Mouse (Mus musculus) heart, embryonic 15.5 days (tissue): Measurements from ENCODE around the gene Gys2. TPM values are rescaled to one million over a fixed set of nuclear protein-coding genes. Genes with fewer than 3 reads are reported as not detected.
"Not testable (repeated sequence)": the region's sequence is repeated elsewhere in the genome, so short reads cannot be mapped to it uniquely, and the experiment has no call there.

Experiments used
- ATAC-seq: fragments of 200-750 bp; cut with Nextera tagmentation; replicated peaks from 2 replicates; pipeline ENCODE4 v1.8.0; 2017; ENCODE audit warnings: low read depth, moderate TSS enrichment; ENCODE audit not compliant: insufficient number of reproducible peaks, insufficient read depth, low FRiP score
- H3K27ac ChIP-seq: fragments of 300-500 bp; sonication (generic); 2 replicates; pipeline ENCODE4 v1.5.1; 2015; ENCODE audit warnings: mild to moderate bottlenecking, inconsistent platforms
- H3K27me3 ChIP-seq: fragments of 300-500 bp; sonication (generic); 2 replicates; pipeline ENCODE4 v1.6.1; 2015; ENCODE audit warnings: inconsistent platforms
- H3K36me3 ChIP-seq: fragments of 300-500 bp; sonication (generic); 2 replicates; pipeline ENCODE4 v1.6.1; 2015; ENCODE audit warnings: mild to moderate bottlenecking, inconsistent platforms
- H3K4me1 ChIP-seq: fragments of 300-500 bp; sonication (generic); replicated peaks from 2 replicates; pipeline ENCODE4 v1.6.1; 2015; ENCODE audit warnings: inconsistent platforms
- H3K4me2 ChIP-seq: fragments of 300-500 bp; sonication (generic); 2 replicates; pipeline ENCODE4 v1.6.1; 2015; ENCODE audit warnings: inconsistent platforms, mild to moderate bottlenecking, moderate library complexity
- H3K4me3 ChIP-seq: fragments of 300-500 bp; sonication (generic); 2 replicates; pipeline ENCODE4 v1.5.1; 2015; ENCODE audit warnings: mild to moderate bottlenecking, inconsistent platforms
- H3K9ac ChIP-seq: fragments of 300-500 bp; sonication (generic); 2 replicates; pipeline ENCODE4 v1.6.1; 2015; ENCODE audit warnings: mild to moderate bottlenecking, inconsistent platforms
- H3K9me3 ChIP-seq: fragments of 300-500 bp; sonication (generic); replicated peaks from 2 replicates; pipeline ENCODE4 v1.6.1; 2016; ENCODE audit warnings: inconsistent platforms
- WGBS: fragments of 180-500 bp; shearing (Covaris S2); methylation state at CpG from one replicate; pipeline ENCODE4 v1.1.7; 2015; ENCODE audit warnings: mixed read lengths; 5-methylcytosine and 5-hydroxymethylcytosine counted together
- polyA plus RNA-seq: library from polyadenylated mRNA; unstranded; fragments of >200 nt; fragmentation: Nextera tagmentation; extraction: Ambion mirVana; gene quantifications from 2 replicates; pipeline ENCODE4 v1.2.1, GENCODE M21; 2015

Gene Gys2
- polyA plus RNA-seq = 0.16 TPM in 1 of 2 replicates, not detected in the other

DNA sequence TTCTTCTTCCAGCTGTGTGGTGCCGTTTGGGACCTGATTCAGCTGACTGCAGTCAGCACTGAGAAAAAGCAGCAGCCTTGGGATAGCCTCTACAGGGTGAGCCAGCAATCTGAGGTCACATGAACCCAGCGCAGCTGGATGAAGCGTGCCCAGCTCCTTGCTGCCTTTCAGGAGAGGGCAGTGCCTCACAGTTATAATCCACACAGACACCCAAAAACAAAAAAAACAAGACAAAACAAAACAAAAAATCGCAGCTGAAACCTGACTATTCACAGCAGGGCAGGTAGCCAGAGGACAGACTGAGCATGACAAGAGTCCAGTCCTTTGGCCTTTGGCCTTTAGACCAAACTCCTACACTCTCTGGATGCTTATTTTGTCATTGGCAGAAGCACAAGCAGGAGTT, at the start of gene Gys2:
TSS of gene Gys2 (minus strand) at position 309 of the 403 bp plus-strand sequence.
- WGBS = 55% methylated on average over 4 of the region's 4 CpGs

GRCm38 (mm10) chr6:142521591-142522110, 48.7 kb upstream of the Gys2 start:
- H3K27me3 ChIP-seq = 0 out of 2 replicates have a peak, but pooled peaks cover 3% of the 10 kb centered on the region
- no peak overlapping the region for H3K4me3 ChIP-seq
- H3K4me2 ChIP-seq = no peak overlapping the region
- 70% methylated on average over 12 of the region's 12 CpGs for WGBS
- no peaks in the 10 kb centered on the region for H3K9me3 ChIP-seq
- no peak overlapping the region for H3K9ac ChIP-seq
- no peaks in the 10 kb centered on the region for H3K4me1 ChIP-seq
- no peak overlapping the region for H3K27ac ChIP-seq
- ATAC-seq = no peak
- H3K36me3 ChIP-seq = no peaks in the 10 kb centered on the region

More for the DNA sequence above, at the start of gene Gys2:
- ATAC-seq = no peak
- Histone ChIP-seq H3K4me1 (no peaks in the 10 kb centered on the region), H3K27me3 (no peaks in the 10 kb centered on the region), H3K9ac (no peak within 1 kb of the TSS), H3K36me3 (no peaks in the 10 kb centered on the region), H3K9me3 (no peaks in the 10 kb centered on the region), H3K4me3 (no peak within 1 kb of the TSS), H3K4me2 (no peak within 1 kb of the TSS), H3K27ac (no peak within 1 kb of the TSS)

- no peaks in the 10 kb centered on the region for H3K36me3 ChIP-seq
- no peak overlapping the region for H3K27ac ChIP-seq
- no peak overlapping the region for H3K4me3 ChIP-seq
- no peaks in the 10 kb centered on the region for H3K9me3 ChIP-seq
- H3K4me1 ChIP-seq = no peaks in the 10 kb centered on the region
- ATAC-seq = no peak
- no peak overlapping the region for H3K4me2 ChIP-seq
- H3K9ac ChIP-seq = no peak overlapping the region
- 9% methylated on average over 6 of the region's 6 CpGs for WGBS
- 0 out of 2 replicates have a peak, but pooled peaks cover 3% of the 10 kb centered on the region for H3K27me3 ChIP-seq
Observed at GRCm38 (mm10) chr6:142519110-142519509, 46.2 kb upstream of the Gys2 start.

DNA sequence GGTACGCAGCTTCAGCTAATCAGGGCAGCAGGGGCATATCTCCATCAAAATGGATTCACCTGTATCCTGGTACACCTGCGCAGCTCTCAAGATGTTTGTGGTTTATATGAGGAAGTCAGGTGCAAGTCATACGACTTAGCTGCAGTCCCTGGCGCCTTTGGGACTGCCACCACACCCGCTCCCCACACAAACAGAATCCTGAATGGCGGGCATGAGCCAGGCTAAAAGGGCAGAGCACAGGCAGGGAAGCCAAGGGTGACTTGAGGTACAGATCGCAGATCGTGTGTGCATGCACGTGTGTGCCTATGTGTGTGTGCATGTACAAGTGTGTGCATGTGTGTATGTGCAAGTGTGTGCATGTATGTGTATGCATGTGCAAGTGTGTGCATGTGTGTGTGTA, 42.5 kb upstream of the Gys2 start:
- not testable (repeated sequence) for H3K9ac ChIP-seq, ATAC-seq, H3K36me3 ChIP-seq, H3K4me3 ChIP-seq, H3K4me2 ChIP-seq, H3K27ac ChIP-seq, H3K27me3 ChIP-seq, H3K4me1 ChIP-seq, H3K9me3 ChIP-seq
- WGBS = 68% methylated on average over 9 of the region's 9 CpGs

DNA sequence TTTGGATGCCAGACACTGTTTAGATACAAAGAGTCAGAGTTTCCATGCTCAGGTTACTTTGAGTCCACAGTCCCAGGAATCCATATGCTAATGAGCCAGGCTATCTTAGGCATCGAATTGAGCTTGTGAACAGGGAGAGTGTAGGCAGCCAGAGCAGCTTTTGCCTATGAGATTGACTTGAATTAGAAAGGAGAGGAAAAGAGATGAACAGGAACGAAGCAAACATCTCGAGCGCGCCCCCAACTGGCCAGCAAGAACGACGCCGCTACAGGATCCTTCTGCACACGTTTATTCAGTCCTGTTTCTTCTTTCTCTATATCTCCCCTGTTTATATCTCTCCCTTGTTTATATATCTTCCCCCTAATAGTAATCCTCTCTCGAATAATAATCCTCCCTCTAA, 42.0 kb upstream of the Gys2 start:
- Histone ChIP-seq H3K9ac (no peak overlapping the region), H3K9me3 (no peaks in the 10 kb centered on the region), H3K27ac (no peak overlapping the region), H3K36me3 (no peaks in the 10 kb centered on the region), H3K4me2 (no peak overlapping the region), H3K4me3 (no peak overlapping the region), H3K27me3 (peaks cover 7% of the 10 kb centered on the region), H3K4me1 (0 out of 2 replicates have a peak, but pooled peaks cover 2% of the 10 kb centered on the region)
- ATAC-seq = no peak
- WGBS = 3% methylated on average over 10 of the region's 10 CpGs

- peaks cover 20% of the 10 kb centered on the region for H3K4me1 ChIP-seq
- H3K27ac ChIP-seq = no peak overlapping the region
- H3K4me2 ChIP-seq = no peak overlapping the region
- H3K4me3 ChIP-seq = no peak overlapping the region
- peaks cover 4% of the 10 kb centered on the region for H3K27me3 ChIP-seq
- WGBS = 53% methylated on average over 3 of the region's 3 CpGs
- no peaks in the 10 kb centered on the region for H3K36me3 ChIP-seq
- H3K9ac ChIP-seq = no peak overlapping the region
- H3K9me3 ChIP-seq = no peaks in the 10 kb centered on the region
- no peak for ATAC-seq
Observed at GRCm38 (mm10) chr6:142512902-142513301, 40.0 kb upstream of the Gys2 start.

DNA sequence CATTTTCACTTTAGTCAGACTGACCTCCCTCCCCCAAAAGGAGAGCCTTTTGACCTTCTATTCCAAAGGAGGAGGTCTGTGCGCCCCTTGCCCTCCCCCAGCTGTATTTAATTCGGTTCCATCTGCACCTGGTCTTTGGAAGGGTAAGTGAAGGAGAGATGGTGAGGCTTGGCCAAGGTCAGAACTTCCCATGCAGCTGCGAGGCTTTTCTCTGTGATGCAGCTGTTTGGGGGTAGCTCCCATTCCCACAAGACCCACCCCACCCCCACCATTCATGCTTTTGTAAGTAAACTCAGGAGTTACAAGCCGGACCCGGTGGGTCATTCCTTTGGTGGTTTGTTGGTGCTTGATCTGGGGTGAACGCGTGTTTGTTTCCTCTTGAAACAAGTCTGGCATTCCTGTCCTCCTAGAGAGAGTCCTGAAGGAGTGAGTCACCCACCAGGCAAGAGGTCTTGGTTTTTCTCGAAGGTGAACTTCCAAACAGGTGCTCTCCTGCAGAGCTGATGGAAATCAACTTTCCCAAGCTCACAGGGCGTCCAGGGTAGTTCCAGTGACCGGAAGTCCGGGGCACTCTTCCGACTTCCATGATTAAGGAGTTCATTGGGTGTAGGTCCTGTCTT, 38.7 kb upstream of the Gys2 start:
- H3K9me3 ChIP-seq = no peaks in the 10 kb centered on the region
- no peak for ATAC-seq
- no peak overlapping the region for H3K27ac ChIP-seq
- peaks cover 20% of the 10 kb centered on the region for H3K4me1 ChIP-seq
- H3K4me3 ChIP-seq = no peak overlapping the region
- WGBS = 34% methylated on average over 12 of the region's 12 CpGs
- no peak overlapping the region for H3K4me2 ChIP-seq
- no peaks in the 10 kb centered on the region for H3K36me3 ChIP-seq
- H3K9ac ChIP-seq = no peak overlapping the region
- peaks cover 4% of the 10 kb centered on the region for H3K27me3 ChIP-seq

DNA sequence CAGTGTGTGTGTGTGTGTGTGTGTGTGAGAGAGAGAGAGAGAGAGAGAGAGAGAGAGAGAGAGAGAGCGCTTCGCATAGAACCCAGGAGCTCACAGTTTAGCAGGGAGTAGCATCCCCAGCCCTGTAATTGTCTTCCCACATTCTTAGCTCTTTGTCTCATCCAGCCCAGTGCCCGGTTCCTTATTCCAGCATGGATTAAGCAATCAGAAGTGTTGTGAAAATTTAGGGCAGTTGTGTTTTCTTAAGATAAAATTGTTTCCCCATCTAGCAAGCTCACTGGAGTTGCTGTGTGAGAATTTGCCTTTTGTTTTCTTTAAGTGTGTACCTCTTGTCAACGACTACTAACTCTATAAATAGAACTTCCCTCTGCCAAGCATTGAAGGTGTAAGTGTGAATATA, 35.8 kb upstream of the Gys2 start:
- no peak for ATAC-seq
- Histone ChIP-seq H3K27me3 (peaks cover 4% of the 10 kb centered on the region), H3K9ac (no peak overlapping the region), H3K27ac (peak overlapping the region; percentile 92), H3K4me3 (no peak overlapping the region), H3K9me3 (no peaks in the 10 kb centered on the region), H3K4me2 (peak overlapping the region; percentile 76), H3K36me3 (peaks cover 5% of the 10 kb centered on the region; the same call in 1 of the 2 replicates), H3K4me1 (peaks cover 37% of the 10 kb centered on the region)
- WGBS = 24% methylated on average over 4 of the region's 4 CpGs

GRCm38 (mm10) chr6:142507785-142508162, 34.9 kb upstream of the Gys2 start, which contains the start of gene Ldhb:
Gene Ldhb, minus strand, starts transcription at chr6:142507957.
- H3K4me2 ChIP-seq = peak within 1 kb of the TSS; percentile 76
- 0% methylated on average over 19 of the region's 19 CpGs for WGBS
- H3K4me1 ChIP-seq = peaks cover 39% of the 10 kb centered on the region
- peak within 1 kb of the TSS; percentile 79 for H3K9ac ChIP-seq
- peaks cover under 1% of the 10 kb centered on the region; the same call in 1 of the 2 replicates for H3K27me3 ChIP-seq
- peak; percentile 98 for ATAC-seq
- H3K36me3 ChIP-seq = peaks cover 5% of the 10 kb centered on the region; the same call in 1 of the 2 replicates
- H3K9me3 ChIP-seq = no peaks in the 10 kb centered on the region
- peak within 1 kb of the TSS; percentile 92 for H3K27ac ChIP-seq
- peak within 1 kb of the TSS; percentile 60 for H3K4me3 ChIP-seq

GRCm38 (mm10) chr6:142507033-142507784, 34.3 kb upstream of the Gys2 start:
- WGBS = 2% methylated on average over 30 of the region's 30 CpGs
- Histone ChIP-seq H3K9ac (peak overlapping the region; percentile 79), H3K4me2 (peak overlapping the region; percentile 76), H3K4me1 (peaks cover 39% of the 10 kb centered on the region), H3K27ac (peak overlapping the region; percentile 92), H3K27me3 (no peaks in the 10 kb centered on the region), H3K9me3 (no peaks in the 10 kb centered on the region), H3K36me3 (peaks cover 5% of the 10 kb centered on the region; the same call in 1 of the 2 replicates), H3K4me3 (peak overlapping the region; percentile 60)
- peak; percentile 38 for ATAC-seq

GRCm38 (mm10) chr6:142506338-142507032, 33.6 kb upstream of the Gys2 start:
- WGBS = 5% methylated on average over 10 of the region's 10 CpGs
- Histone ChIP-seq H3K9ac (peak overlapping the region; percentile 79), H3K9me3 (no peaks in the 10 kb centered on the region), H3K4me3 (peak overlapping the region; percentile 60), H3K27ac (peak overlapping the region; percentile 92), H3K27me3 (no peaks in the 10 kb centered on the region), H3K36me3 (peaks cover 7% of the 10 kb centered on the region), H3K4me2 (peak overlapping the region; percentile 76), H3K4me1 (peaks cover 38% of the 10 kb centered on the region)
- no peak for ATAC-seq
